In the genomic region with DNA sequence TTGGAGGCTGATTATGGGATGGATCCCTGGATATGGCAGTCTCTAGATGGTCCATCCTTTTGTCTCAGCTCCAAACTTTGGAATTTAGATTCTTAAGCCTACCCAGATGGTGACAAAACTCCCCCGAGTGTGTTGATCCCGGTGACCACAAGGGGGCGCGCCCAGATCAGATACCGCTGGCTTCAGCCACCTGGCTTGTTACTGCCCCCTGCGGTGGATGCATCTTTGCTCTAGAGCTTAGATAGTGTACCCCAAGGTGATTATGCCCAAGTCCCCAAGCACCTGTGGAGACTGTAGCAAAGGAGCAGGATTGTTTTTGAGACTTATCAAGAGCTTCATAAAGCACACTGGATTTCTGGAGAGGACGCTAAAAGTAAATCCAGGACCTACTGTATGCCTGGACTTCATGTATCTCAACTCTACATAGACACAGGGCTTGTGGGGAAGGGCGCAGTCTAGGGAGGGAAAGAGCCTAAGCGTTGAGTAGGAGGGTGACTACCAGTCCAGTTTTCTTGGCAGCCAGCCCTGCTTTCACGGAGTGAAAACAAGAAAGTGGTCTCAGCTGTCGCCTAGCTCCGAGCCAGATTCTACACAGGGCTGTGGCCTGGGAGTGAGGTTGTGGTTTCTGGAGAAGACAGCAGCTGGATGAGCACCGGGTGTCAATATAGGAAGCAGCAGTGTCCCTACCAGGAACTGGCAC, we compare ENCODE assay signal across 9 mouse cellular contexts. TPM values are rescaled to one million over a fixed set of nuclear protein-coding genes. Genes with fewer than 3 reads are reported as not detected.
A peak's percentile ranks its signal among the peaks of the same experiment; 100 is the strongest.
DNase-seq lines count a peak whose midpoint lies in the region; ATAC-seq and TF ChIP-seq lines count a peak whose summit lies in the region.
"Had no signal": no experiment of that assay in that cellular context is flagged by ENCODE, and none has a peak within 500 bp of the region (broad histone marks: within the 10 kb centered on the region; RNA-seq: fewer than 3 reads in every experiment).

No protein-coding gene starts in this region.

- no peak overlapping the region for H3K4me3 ChIP-seq in ES-E14 (ENCODE audit: insufficient read depth in 1 of 2, low read depth in 1 of 2, low read length in 2 of 2, poor library complexity in 1 of 2, severe bottlenecking in 1 of 2)
- H3K4me3 ChIP-seq: liver, embryonic 15.5 days had no signal

- H3K36me3 ChIP-seq in ES-E14 (ENCODE audit: control insufficient read depth, insufficient read depth, low read length, poor library complexity, severe bottlenecking): no peaks in the 10 kb centered on the region
- H3K36me3 ChIP-seq: liver, embryonic 15.5 days had no signal

- in situ Hi-C loops in ES-E14 (cut with MboI; ENCODE audit: low sequenced_read_pairs in 2 of 2, unreplicated experiment in 2 of 2): loop anchor here in 1 of 2 experiments (25.0 kb wide), 1 partner anchor 187 kb away; no protein-coding TSS in a partner anchor

- ATAC-seq in erythroblast, adult 5-6 weeks (replicated peaks; ENCODE audit: low FRiP score, poor library complexity, severe bottlenecking): peak; percentile 94

- H3K9me3 ChIP-seq in ES-E14 (ENCODE audit: control insufficient read depth, insufficient read depth, low read depth, low read length): no peaks in the 10 kb centered on the region
- H3K9me3 ChIP-seq: liver, embryonic 15.5 days had no signal

- intact Hi-C loops in heart, postnatal 10 days (cut with DNase I): loop anchor here (1.0 to 5.0 kb wide), 3 partner anchors 175 to 382 kb away; no protein-coding TSS in a partner anchor

- no peak overlapping the region for H3K9ac ChIP-seq in ES-E14 (ENCODE audit: insufficient read depth, low read depth, low read length, poor library complexity, severe bottlenecking)
- H3K9ac ChIP-seq: liver, embryonic 15.5 days had no signal

- DNase-seq in ES-E14 (ENCODE audit: low read depth, low spot score): peak; percentile 80
- DNase-seq in brain, adult 2 months (ENCODE audit: low read depth, low spot score): peak; percentile 91
- peak; percentile 75 to 90 for DNase-seq in heart, postnatal 10 days
- peak; percentile 76 to 85 for DNase-seq in layer of hippocampus, adult 18-20 months (ENCODE audit: low spot score in 2 of 2)
- DNase-seq in lung, postnatal 10 days: peak; percentile 87
- DNase-seq in right cerebral cortex, adult 18-20 months: peak; percentile 78
- DNase-seq in urinary bladder, postnatal 10 days (ENCODE audit: low spot score): peak; percentile 42

- peaks cover 0 to 9% of the 10 kb centered on the region in 2 experiments; a peak in 1 of 4 replicates for H3K4me1 ChIP-seq in ES-E14 (ENCODE audit: control insufficient read depth in 2 of 2, insufficient read depth in 2 of 2, low read length in 2 of 2, poor library complexity in 1 of 2)
- H3K4me1 ChIP-seq: liver, embryonic 15.5 days had no signal

- no peak overlapping the region for H3K27ac ChIP-seq in ES-E14 (ENCODE audit: insufficient read depth, low read depth, low read length, poor library complexity, severe bottlenecking)
- H3K27ac ChIP-seq: liver, embryonic 15.5 days had no signal

TF ChIP-seq in ES-E14, 5 proteins besides CTCF, POLR2A, EP300 and RAD21:
- TF ChIP-seq HCFC1 (IDR thresholded peaks at IDR 0.05; ENCODE audit: borderline replicate concordance, insufficient read depth, low read length) (0 out of 2 replicates have a peak, but pooled peaks have one; percentile 16), ZC3H11A (IDR thresholded peaks at IDR 0.05; ENCODE audit: borderline replicate concordance, low read depth, low read length) (peak; percentile 94), ZNF384 (IDR thresholded peaks at IDR 0.05; ENCODE audit: low read depth, low read length) (0 out of 2 replicates have a peak, but pooled peaks have one; percentile 9), CHD2 (IDR thresholded peaks at IDR 0.05; ENCODE audit: low read depth, low read length) (no peak), MAFK (IDR thresholded peaks at IDR 0.05; ENCODE audit: insufficient read depth, low read depth, low read length) (no peak)

RNA-seq across cellular contexts. Expression of gene Pdyn, which starts 24.6 kb away (rescaled TPM):
- total RNA-seq in ES-E14 (2012; rRNA removed): 1.6 and 3.3 TPM in 2 replicates
- not detected in 2 replicates for total RNA-seq in erythroblast, adult 5-6 weeks (2015; ENCODE audit: low replicate concordance)
- total RNA-seq in erythroblast, adult 5-6 weeks (2017; ENCODE audit: low replicate concordance): not detected in 2 replicates
- not detected for total RNA-seq in heart, postnatal 10 days (2021)
- 10 to 100 TPM; 11.9 to 18.7 TPM for total RNA-seq in layer of hippocampus, adult 18-20 months (2021)
